Mouse (Mus musculus) hindbrain, embryonic 12.5 days (tissue): ENCODE measurements at regions not wholly inside any gene's neighbourhood (a gene's known extent, or its start where the extent isn't known, plus 50 kb on each side); places are given as distances from the start of the nearest gene placed in this dataset.
"Not testable (repeated sequence)": the region's sequence is repeated elsewhere in the genome, so short reads cannot be mapped to it uniquely, and the experiment has no call there.

Experiments used
- ATAC-seq: fragments of 200-750 bp; cut with Nextera tagmentation; 2 replicates; pipeline ENCODE4 v1.8.0; 2017; ENCODE audit warnings: moderate TSS enrichment; ENCODE audit not compliant: low FRiP score
- H3K27ac ChIP-seq: fragments of 300-500 bp; sonication (generic); 2 replicates; pipeline ENCODE4 v1.5.1; 2016; ENCODE audit warnings: mild to moderate bottlenecking
- H3K27me3 ChIP-seq: fragments of 300-500 bp; sonication (generic); 2 replicates; pipeline ENCODE4 v1.6.1; 2016; ENCODE audit warnings: mild to moderate bottlenecking
- H3K36me3 ChIP-seq: fragments of 300-500 bp; sonication (generic); 2 replicates; pipeline ENCODE4 v1.6.1; 2016; ENCODE audit warnings: mild to moderate bottlenecking
- H3K4me1 ChIP-seq: fragments of 300-500 bp; sonication (generic); 2 replicates; pipeline ENCODE4 v1.6.1; 2016
- H3K4me2 ChIP-seq: fragments of 300-500 bp; sonication (generic); replicated peaks from 2 replicates; pipeline ENCODE4 v1.6.1; 2016; ENCODE audit warnings: mild to moderate bottlenecking
- H3K4me3 ChIP-seq: fragments of 300-500 bp; sonication (generic); 2 replicates; pipeline ENCODE4 v1.5.1; 2016; ENCODE audit warnings: mild to moderate bottlenecking
- H3K9ac ChIP-seq: fragments of 300-500 bp; sonication (generic); 2 replicates; pipeline ENCODE4 v1.6.1; 2016; ENCODE audit warnings: mild to moderate bottlenecking, moderate library complexity
- H3K9me3 ChIP-seq: fragments of 300-500 bp; sonication (generic); replicated peaks from 2 replicates; pipeline ENCODE4 v1.6.1; 2016; ENCODE audit warnings: mild to moderate bottlenecking
- WGBS: fragments of 180-500 bp; shearing (Covaris S2); methylation state at CpG from one replicate; pipeline ENCODE4 v1.1.7; 2016; 5-methylcytosine and 5-hydroxymethylcytosine counted together

DNA sequence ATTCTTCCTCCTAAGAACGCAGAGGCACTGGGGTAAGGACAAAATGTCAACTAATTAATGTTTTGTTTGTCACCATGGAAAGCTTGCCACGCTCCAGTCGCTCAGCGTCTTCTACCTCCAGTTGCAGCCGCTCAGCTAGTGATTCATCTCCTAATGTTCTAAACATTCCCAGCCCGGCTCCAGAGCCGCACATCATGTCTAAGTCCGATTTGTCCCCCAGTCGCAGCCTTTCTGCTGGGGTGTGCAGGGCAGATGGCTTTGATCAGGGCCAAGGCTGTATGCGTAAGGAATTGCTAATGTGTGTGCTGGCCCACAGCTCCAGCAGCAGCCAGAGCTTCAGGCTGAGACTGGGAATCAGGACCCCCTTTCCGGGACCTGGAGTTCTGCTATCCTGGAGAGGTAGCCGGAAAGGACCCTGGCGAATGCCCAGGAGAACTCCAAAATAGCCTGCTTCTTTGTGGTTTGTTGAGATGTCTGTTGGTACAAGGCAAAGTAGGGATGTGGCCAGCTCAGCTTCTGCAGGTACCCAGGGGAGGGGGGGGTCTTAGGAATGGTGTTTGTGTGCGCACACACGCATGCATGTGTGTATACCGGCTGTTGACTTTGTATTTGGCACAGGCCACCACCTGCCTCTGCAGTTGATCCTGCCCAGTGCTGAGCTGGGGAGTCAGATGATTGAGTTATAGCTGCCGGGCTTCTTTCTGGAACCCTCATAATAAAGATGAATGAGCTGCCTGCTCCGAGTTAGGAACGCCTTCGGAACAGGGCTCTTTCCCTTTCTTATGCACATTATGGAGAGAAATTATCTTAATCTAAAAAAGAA is 143.0 kb upstream of the Kcng1 start:
- peaks cover 9% of the 10 kb centered on the region for H3K27me3 ChIP-seq
- H3K36me3 ChIP-seq: no peaks in the 10 kb centered on the region
- no peak overlapping the region for H3K27ac ChIP-seq
- no peak overlapping the region for H3K9ac ChIP-seq
- H3K4me1 ChIP-seq: no peaks in the 10 kb centered on the region; the same call in 1 of the 2 replicates
- H3K4me3 ChIP-seq: no peak overlapping the region
- WGBS: 74% methylated on average over 20 of the region's 20 CpGs
- no peak for ATAC-seq
- no peak overlapping the region for H3K4me2 ChIP-seq
- peaks cover 4% of the 10 kb centered on the region for H3K9me3 ChIP-seq

DNA sequence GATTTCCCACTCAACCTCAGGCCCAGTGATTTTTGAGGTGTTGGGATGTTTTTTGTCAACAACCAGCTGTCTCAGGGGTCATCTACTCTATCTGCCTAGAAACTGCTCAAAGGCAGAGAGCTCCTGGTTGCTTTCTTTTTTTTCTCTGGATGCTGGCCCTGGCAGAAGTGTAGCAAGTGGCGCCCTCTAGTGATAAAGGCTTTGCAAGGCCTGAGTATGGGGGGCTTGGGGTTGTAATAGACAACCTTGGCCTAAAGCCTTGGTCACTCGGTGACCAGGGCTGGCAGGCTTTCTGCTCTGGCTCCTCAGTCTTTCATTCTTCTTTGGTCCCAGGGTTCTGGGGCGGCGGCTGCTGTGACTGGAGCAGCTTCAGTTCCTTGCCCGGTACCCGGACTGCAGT is 142.0 kb upstream of the Kcng1 start:
- 61% methylated on average over 6 of the region's 6 CpGs for WGBS
- Histone ChIP-seq H3K9ac (no peak overlapping the region), H3K4me3 (no peak overlapping the region), H3K4me1 (no peaks in the 10 kb centered on the region; the same call in 1 of the 2 replicates), H3K36me3 (no peaks in the 10 kb centered on the region), H3K27me3 (peaks cover 9% of the 10 kb centered on the region), H3K4me2 (no peak overlapping the region), H3K9me3 (peaks cover 4% of the 10 kb centered on the region; the same call in 1 of the 2 replicates), H3K27ac (no peak overlapping the region)
- no peak for ATAC-seq

DNA sequence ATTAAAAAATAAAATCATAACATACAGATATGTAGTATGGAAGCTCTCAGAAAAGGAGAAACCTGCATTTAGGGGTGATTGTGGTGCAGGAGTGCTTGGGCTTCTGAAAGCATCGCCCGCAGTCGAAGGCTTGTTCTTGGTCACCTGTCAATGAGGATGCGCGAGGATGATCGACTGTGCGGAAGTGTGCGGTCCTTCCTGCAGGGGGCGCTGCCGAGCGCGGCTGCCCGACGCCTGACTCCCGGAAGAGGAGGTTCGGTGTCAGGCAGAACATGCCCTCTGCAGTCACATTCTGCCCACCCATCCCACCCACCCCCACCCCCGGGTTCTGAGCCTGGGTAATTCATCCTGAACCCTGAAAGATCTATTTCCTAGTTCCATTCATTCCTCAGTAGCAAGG is 133.6 kb upstream of the Kcng1 start:
- no peak for ATAC-seq
- Histone ChIP-seq H3K9me3 (no peaks in the 10 kb centered on the region), H3K9ac (no peak overlapping the region), H3K4me1 (no peaks in the 10 kb centered on the region), H3K27ac (no peak overlapping the region), H3K4me2 (no peak overlapping the region), H3K36me3 (no peaks in the 10 kb centered on the region), H3K27me3 (no peaks in the 10 kb centered on the region), H3K4me3 (no peak overlapping the region)
- WGBS: 32% methylated on average over 17 of the region's 17 CpGs

DNA sequence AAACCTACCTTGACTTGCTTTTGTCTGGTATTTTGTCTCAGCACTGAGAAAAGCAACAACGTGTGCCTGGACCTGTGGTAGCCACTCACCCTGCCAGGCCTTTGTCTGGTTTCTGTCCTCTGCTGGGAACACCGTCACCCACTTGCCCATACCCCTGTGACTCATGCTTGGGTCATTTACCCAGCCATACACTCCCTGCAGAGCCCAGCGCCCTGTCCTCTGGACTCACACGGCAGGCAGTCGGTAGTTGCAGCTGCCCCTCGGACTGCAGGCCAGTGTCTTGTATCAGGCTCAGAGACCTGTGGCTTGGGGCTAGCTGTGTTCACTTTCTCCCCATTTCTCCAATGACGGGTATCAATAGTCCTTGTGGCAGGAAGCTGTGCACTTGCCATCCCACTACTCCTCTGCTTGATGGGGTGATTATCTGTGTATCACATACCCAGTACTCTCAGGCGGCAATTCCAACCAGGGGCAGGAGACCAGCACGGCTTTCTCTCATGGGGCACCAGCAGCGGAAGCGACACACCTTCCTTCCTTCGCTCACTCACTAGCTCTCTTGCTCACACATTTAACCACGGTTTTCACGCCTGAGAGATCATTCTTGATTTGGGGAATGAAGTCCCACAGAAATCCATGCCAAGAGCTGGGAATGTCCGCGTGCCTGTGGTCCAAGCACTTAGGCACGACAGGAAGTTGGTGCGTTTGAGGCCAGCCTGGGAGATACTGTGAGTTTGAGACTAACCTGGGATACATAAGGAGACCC is 132.8 kb upstream of the Kcng1 start:
- H3K4me1 ChIP-seq: no peaks in the 10 kb centered on the region

DNA sequence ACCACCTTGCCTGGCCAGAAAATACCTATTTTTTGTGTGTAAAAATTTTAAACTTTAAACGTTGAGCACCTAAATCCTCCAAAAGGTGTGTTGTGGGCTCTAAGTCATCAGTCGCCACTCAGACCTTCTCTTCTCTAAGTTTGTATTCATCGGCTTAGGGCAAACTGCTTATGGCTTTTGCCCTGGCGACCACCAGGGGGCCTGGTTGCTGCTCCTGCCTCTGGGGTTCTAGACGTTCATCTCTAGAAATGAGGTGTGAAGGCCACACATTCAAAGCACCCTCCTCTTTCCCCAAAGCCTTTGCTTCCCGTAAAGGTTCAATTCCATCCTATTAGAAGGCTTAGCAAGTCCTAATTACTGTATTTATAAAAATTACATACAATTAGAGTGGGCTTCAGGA is 131.3 kb upstream of the Kcng1 start:
- H3K9me3 ChIP-seq: no peaks in the 10 kb centered on the region
- H3K27ac ChIP-seq: no peak overlapping the region
- no peak overlapping the region for H3K4me2 ChIP-seq
- ATAC-seq: no peak
- WGBS: 58% methylated on average over 6 of the region's 6 CpGs
- no peak overlapping the region for H3K4me3 ChIP-seq
- H3K4me1 ChIP-seq: no peaks in the 10 kb centered on the region
- H3K36me3 ChIP-seq: no peaks in the 10 kb centered on the region
- H3K9ac ChIP-seq: no peak overlapping the region
- no peaks in the 10 kb centered on the region for H3K27me3 ChIP-seq

More for the DNA sequence above, 132.8 kb upstream of the Kcng1 start:
- 85% methylated on average over 18 of the region's 18 CpGs for WGBS
- no peak overlapping the region for H3K4me3 ChIP-seq
- H3K27ac ChIP-seq: no peak overlapping the region
- no peak overlapping the region for H3K9ac ChIP-seq
- H3K9me3 ChIP-seq: no peaks in the 10 kb centered on the region
- no peak for ATAC-seq
- no peaks in the 10 kb centered on the region for H3K27me3 ChIP-seq
- no peak overlapping the region for H3K4me2 ChIP-seq
- no peaks in the 10 kb centered on the region for H3K36me3 ChIP-seq

DNA sequence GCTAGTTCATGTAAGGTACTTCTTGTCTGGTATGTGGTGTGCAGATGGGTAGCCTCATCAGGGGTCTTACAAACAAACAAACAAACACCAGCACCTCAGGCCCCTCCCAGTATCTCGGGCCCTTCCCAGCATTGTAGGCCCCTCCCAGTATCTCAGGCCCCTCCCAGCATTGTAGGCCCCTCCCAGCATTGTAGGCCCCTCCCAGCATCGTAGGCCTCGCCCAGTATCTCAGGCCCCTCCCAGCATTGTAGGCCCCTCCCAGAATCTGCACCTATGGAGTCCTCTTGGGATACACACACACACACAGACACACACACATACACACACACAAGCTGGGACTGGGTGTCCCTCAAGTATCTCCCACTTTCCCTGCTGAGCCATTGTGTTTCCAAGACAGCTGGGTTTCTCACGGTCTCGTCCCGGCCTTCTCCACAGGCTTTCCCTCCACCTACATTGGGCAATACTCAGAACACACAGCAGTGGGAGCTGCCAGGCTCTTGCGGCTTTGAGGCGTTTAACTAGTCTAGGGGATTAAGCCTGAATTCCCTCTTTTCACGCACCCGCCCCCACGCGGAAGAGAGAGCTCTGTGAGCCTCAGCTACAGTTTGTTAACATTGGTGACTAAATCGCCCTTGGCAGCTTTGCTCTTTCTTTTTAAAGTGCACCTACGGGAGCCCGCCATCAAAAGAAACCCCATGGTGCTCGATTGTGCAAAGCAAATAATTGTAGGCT is 121.4 kb upstream of the Kcng1 start:
- 57% methylated on average over 15 of the region's 16 CpGs for WGBS
- Histone ChIP-seq H3K4me2 (no peak overlapping the region), H3K27ac (no peak overlapping the region)

DNA sequence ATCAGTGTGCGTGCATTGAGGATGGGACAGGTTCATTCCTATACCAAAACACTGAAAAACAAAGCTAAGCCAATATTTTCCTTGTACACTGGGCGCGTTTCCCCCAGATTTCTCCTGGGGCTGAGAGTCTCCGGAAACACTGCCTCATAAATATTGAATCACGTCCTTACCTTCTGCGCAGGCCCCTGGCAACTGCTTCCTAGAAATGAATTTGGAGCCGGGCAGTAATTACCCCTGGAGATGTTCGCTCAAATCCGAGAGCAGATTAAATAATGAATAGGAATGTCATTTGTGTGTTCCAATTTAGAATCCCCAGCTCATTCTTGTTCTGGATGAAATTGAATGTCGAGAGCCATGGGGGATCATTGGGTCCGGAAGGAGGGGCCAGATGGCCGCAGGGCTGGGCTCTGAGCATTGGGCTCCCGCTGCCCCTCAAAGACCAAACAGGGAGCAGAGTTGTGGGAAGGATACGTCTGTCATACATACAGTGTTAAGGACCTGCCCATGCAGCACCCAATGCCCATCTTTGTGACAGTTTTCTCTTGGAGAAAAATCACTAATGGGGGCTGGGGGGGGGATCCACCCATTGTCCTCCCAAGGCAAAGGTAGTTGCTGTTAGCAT is 117.7 kb upstream of the Kcng1 start:
- H3K4me1 ChIP-seq: peaks cover 16% of the 10 kb centered on the region
- no peaks in the 10 kb centered on the region for H3K36me3 ChIP-seq
- H3K27ac ChIP-seq: peak overlapping the region; percentile 69
- no peak for ATAC-seq
- H3K4me2 ChIP-seq: 0 out of 2 replicates have a peak overlapping the region, but pooled peaks have one; percentile 3
- no peak overlapping the region for H3K4me3 ChIP-seq
- WGBS: 67% methylated on average over 14 of the region's 14 CpGs
- no peak overlapping the region for H3K9ac ChIP-seq
- no peaks in the 10 kb centered on the region for H3K9me3 ChIP-seq
- no peaks in the 10 kb centered on the region for H3K27me3 ChIP-seq

More for the DNA sequence above, 121.4 kb upstream of the Kcng1 start:
- Histone ChIP-seq H3K27me3 (peaks cover 5% of the 10 kb centered on the region; the same call in 1 of the 2 replicates), H3K9me3 (no peaks in the 10 kb centered on the region), H3K9ac (no peak overlapping the region), H3K36me3 (no peaks in the 10 kb centered on the region), H3K4me3 (no peak overlapping the region), H3K4me1 (peaks cover 3% of the 10 kb centered on the region; the same call in 1 of the 2 replicates)
- no peak; the same call in 1 of the 2 replicates for ATAC-seq

DNA sequence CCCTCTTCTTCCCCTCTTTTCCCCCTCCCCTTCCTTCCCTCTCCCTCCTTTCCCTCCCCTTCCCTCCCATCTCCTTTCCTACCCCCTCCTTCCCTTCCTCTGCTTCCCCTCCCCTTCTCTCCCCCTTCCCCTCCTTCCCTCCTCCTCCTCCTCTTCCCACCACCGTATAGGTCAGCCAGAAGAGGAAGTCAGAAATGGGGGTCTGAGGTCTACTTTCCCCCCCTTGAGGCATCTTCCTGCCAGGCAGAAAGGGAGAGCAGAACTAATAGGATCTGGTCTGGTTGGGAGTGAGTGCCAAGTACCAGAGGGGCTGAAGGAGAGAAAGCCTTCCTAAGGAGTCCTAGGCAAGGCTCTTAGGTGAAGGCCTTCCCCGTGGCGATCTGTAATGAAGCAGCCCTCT is 114.8 kb upstream of the Kcng1 start:
- 75% methylated on average over 3 of the region's 3 CpGs for WGBS
- ATAC-seq: no peak
- peaks cover 16% of the 10 kb centered on the region for H3K4me1 ChIP-seq
- no peak overlapping the region for H3K27ac ChIP-seq
- H3K27me3 ChIP-seq: no peaks in the 10 kb centered on the region
- H3K36me3 ChIP-seq: no peaks in the 10 kb centered on the region
- no peaks in the 10 kb centered on the region for H3K9me3 ChIP-seq
- no peak overlapping the region for H3K9ac ChIP-seq
- no peak overlapping the region for H3K4me3 ChIP-seq
- no peak overlapping the region for H3K4me2 ChIP-seq

DNA sequence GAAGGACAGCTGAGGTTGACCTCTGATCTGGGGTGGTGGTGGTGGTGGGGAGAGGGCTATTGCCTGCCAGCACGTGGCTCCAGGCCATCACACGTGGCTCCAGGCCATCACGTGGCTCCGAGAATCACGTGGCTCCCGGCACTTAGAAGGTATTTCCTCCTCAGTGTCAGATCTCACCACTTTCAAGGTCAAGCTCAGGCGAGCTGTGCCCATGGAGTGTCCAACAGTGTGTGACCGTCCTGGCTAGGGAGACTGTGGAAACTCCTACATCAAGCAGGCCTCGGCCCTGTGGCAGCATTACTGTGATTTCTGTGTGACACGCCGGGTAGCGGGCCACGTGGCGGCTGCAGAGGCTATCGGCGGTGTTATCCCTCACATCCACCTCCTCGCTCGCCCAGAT is 111.8 kb upstream of the Kcng1 start:
- H3K9me3 ChIP-seq: no peaks in the 10 kb centered on the region
- H3K27ac ChIP-seq: no peak overlapping the region
- H3K9ac ChIP-seq: no peak overlapping the region
- H3K36me3 ChIP-seq: no peaks in the 10 kb centered on the region
- H3K4me1 ChIP-seq: peaks cover 13% of the 10 kb centered on the region
- WGBS: 85% methylated on average over 18 of the region's 18 CpGs
- no peak overlapping the region for H3K4me2 ChIP-seq
- no peak overlapping the region for H3K4me3 ChIP-seq
- H3K27me3 ChIP-seq: no peaks in the 10 kb centered on the region
- no peak for ATAC-seq

DNA sequence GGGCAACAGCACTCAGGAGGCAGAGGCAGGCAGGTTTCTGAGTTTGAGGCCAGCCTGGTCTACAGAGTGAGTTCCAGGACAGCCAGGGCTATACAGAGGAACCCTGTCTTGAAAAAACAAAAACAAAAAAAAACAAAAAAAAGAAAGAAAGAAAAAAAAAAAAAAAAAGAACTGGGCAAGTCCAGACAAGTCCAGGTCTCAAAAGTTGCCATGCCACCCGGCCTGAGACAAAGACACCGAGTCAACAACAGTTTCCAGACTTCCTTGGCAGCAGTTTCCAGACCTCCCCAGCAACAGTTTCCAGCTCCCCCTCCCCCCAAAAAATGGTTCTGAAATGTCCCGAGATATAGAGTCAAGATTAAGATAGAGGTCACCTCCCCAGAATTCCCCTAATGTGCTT is 110.6 kb upstream of the Kcng1 start:
- ATAC-seq, H3K9ac ChIP-seq, H3K4me2 ChIP-seq, H3K9me3 ChIP-seq, H3K27ac ChIP-seq, H3K27me3 ChIP-seq, H3K4me3 ChIP-seq, H3K36me3 ChIP-seq: not testable (repeated sequence)
- WGBS: 85% methylated on average over 3 of the region's 3 CpGs
- peaks cover 13% of the 10 kb centered on the region for H3K4me1 ChIP-seq

DNA sequence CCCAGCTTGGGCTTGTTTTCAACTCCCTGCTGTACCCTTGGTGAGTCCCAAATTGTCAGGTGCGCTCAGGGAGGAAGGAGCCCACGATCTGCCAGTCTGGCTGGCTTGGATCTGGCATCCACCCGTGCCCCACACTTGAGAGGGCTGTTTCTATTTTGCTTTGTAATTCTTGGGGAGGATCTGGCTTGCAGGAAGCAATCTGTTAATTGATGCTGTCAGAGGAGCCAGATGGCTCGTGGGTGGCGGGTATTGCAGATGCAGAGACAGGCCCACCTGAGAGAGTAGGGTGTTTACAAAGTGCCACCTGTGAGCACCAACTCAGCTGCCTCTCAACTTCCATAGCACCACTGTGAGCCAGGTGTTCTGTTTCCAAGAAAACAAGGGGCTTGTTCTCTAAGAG is 99.1 kb upstream of the Kcng1 start:
- Histone ChIP-seq H3K4me1 (no peaks in the 10 kb centered on the region), H3K4me3 (no peak overlapping the region), H3K4me2 (no peak overlapping the region), H3K27me3 (no peaks in the 10 kb centered on the region), H3K9me3 (0 out of 2 replicates have a peak, but pooled peaks cover 7% of the 10 kb centered on the region), H3K36me3 (no peaks in the 10 kb centered on the region), H3K27ac (no peak overlapping the region), H3K9ac (no peak overlapping the region)
- ATAC-seq: no peak
- WGBS: 77% methylated on average over 5 of the region's 5 CpGs

DNA sequence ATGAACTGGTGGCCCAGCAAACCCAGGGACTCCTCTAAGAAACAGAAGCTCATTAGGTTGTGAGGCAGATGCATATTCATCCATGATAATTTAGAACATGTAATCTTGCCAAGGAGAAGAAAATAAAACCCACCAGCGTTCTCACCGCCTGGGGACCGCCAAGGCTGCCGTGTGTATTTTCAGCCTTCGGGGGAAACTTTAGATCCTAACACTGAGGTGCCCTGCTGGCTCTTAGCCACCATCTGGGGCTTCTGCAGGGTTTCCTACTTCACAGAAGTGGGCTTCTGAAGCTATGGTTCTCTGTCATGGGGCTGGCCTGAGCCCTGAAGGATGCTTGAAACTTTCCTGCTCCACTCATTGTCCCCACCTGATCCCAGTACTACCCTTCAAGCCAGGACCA is 90.8 kb upstream of the Kcng1 start:
- no peak overlapping the region for H3K4me3 ChIP-seq
- ATAC-seq: no peak

More for the DNA sequence above, 90.8 kb upstream of the Kcng1 start:
- no peak overlapping the region for H3K9ac ChIP-seq
- H3K27me3 ChIP-seq: no peaks in the 10 kb centered on the region
- H3K27ac ChIP-seq: no peak overlapping the region
- H3K9me3 ChIP-seq: peaks cover 11% of the 10 kb centered on the region; the same call in 1 of the 2 replicates
- WGBS: 93% methylated on average over 5 of the region's 5 CpGs
- H3K4me2 ChIP-seq: no peak overlapping the region
- no peaks in the 10 kb centered on the region for H3K4me1 ChIP-seq
- H3K36me3 ChIP-seq: no peaks in the 10 kb centered on the region
